Mouse (Mus musculus) midbrain, postnatal 0 days (tissue): ENCODE measurements around the gene Trim71. TPM values are rescaled to one million over a fixed set of nuclear protein-coding genes. Genes with fewer than 3 reads are reported as not detected.

Experiments
- ATAC-seq: fragments of 200-750 bp; cut with Nextera tagmentation; 2 replicates; pipeline ENCODE4 v1.8.0; 2017; ENCODE audit warnings: moderate number of reproducible peaks, mild to moderate bottlenecking, moderate TSS enrichment, moderate library complexity; ENCODE audit not compliant: low FRiP score
- DNase-seq: peaks from one replicate; pipeline ENCODE4 v3.0.0-alpha.2; 2015; ENCODE audit warnings: low spot score
- H3K27ac ChIP-seq: fragments of 300-500 bp; sonication (generic); 2 replicates; pipeline ENCODE4 v1.5.1; 2014; ENCODE audit warnings: low read depth, mild to moderate bottlenecking, low read length, mixed read lengths
- H3K27me3 ChIP-seq: fragments of 300-500 bp; sonication (generic); 2 replicates; pipeline ENCODE4 v1.6.1; 2014; ENCODE audit warnings: low read length, control low read depth, mixed read lengths; ENCODE audit not compliant: insufficient read depth
- H3K36me3 ChIP-seq: fragments of 300-500 bp; sonication (generic); 2 replicates; pipeline ENCODE4 v1.6.1; 2014; ENCODE audit warnings: low read length, control low read depth, mixed read lengths; ENCODE audit not compliant: insufficient read depth
- H3K4me1 ChIP-seq: fragments of 300-500 bp; sonication (generic); 2 replicates; pipeline ENCODE4 v1.6.1; 2014; ENCODE audit warnings: mild to moderate bottlenecking, control low read depth, antibody characterized with exemption, low read length, mixed read lengths; ENCODE audit not compliant: insufficient read depth
- H3K4me2 ChIP-seq: fragments of 300-500 bp; sonication (generic); 2 replicates; pipeline ENCODE4 v1.6.1; 2014; ENCODE audit warnings: low read depth, mild to moderate bottlenecking, low read length, mixed read lengths; ENCODE audit not compliant: poor library complexity, severe bottlenecking
- H3K4me3 ChIP-seq: fragments of 300-500 bp; sonication (generic); 2 replicates; pipeline ENCODE4 v1.5.1; 2014; ENCODE audit warnings: low read depth, mild to moderate bottlenecking, low read length, moderate library complexity
- H3K9ac ChIP-seq: fragments of 300-500 bp; sonication (generic); replicated peaks from 2 replicates; pipeline ENCODE4 v1.6.1; 2014; ENCODE audit warnings: mild to moderate bottlenecking, low read length, moderate library complexity, mixed read lengths; ENCODE audit not compliant: poor library complexity, severe bottlenecking
- H3K9me3 ChIP-seq: fragments of 300-500 bp; sonication (generic); 2 replicates; pipeline ENCODE4 v1.6.1; 2016; ENCODE audit warnings: low read length, control low read depth
- CTCF ChIP-seq: IDR thresholded peaks from 2 replicates; pipeline ENCODE4 v1.5.1; 2016; ENCODE audit warnings: antibody characterized with exemption, mild to moderate bottlenecking
- WGBS: fragments of 180-500 bp; shearing (Covaris S2); extraction: QIAGEN DNeasy Blood & Tissue Kit; methylation state at CpG from one replicate; pipeline ENCODE4 v1.1.7; 2014; 5-methylcytosine and 5-hydroxymethylcytosine counted together
- polyA plus RNA-seq: library from polyadenylated mRNA; unstranded; fragments of >200 nt; fragmentation: Nextera tagmentation; extraction: Ambion mirVana; gene quantifications from 2 replicates; pipeline ENCODE4 v1.2.1, GENCODE M21; 2015
- total RNA-seq: library from RNA; depleted of rRNA; stranded (reverse); fragments of >200 nt; gene quantifications from 2 replicates; pipeline ENCODE4 v1.2.3, GENCODE M21; 2014; rRNA removed

Trim71 gene
- total RNA-seq (0.14 and 0.27 TPM in 2 replicates), polyA plus RNA-seq (0.14 and 0.15 TPM in 2 replicates)

- peak within 1 kb of the TSS; percentile 80 for H3K4me2 ChIP-seq
- 0 out of 2 replicates have a peak, but pooled peaks cover 7% of the 10 kb centered on the region for H3K4me1 ChIP-seq
- WGBS: under 1% methylated on average over 88 of the region's 91 CpGs
- H3K9ac ChIP-seq: peak within 1 kb of the TSS; percentile 51
- peaks cover 45% of the 10 kb centered on the region for H3K27me3 ChIP-seq
- ATAC-seq: peak; percentile 56; the same call in 1 of the 2 replicates
- no peak for DNase-seq
- H3K27ac ChIP-seq: no peak within 1 kb of the TSS
- no peak for TF ChIP-seq CTCF
- peak within 1 kb of the TSS; percentile 56 for H3K4me3 ChIP-seq
- no peaks in the 10 kb centered on the region for H3K36me3 ChIP-seq
- no peaks in the 10 kb centered on the region for H3K9me3 ChIP-seq
Observed at GRCm38 (mm10) chr9:114563761-114564606, at the start of gene Trim71. TSS of gene Trim71 (minus strand) at chr9:114564369.

- H3K4me2 ChIP-seq: no peak overlapping the region
- no peak overlapping the region for H3K27ac ChIP-seq
- no peak for TF ChIP-seq CTCF
- peaks cover 48% of the 10 kb centered on the region for H3K36me3 ChIP-seq
- H3K27me3 ChIP-seq: no peaks in the 10 kb centered on the region
- H3K4me1 ChIP-seq: no peaks in the 10 kb centered on the region
- ATAC-seq: no peak
- no peak overlapping the region for H3K4me3 ChIP-seq
- H3K9me3 ChIP-seq: no peaks in the 10 kb centered on the region
- no peak for DNase-seq
- WGBS: 96% methylated on average over 4 of the region's 4 CpGs
- no peak overlapping the region for H3K9ac ChIP-seq
Observed at GRCm38 (mm10) chr9:114613026-114613425, 48.9 kb upstream of the Trim71 start.

GRCm38 (mm10) chr9:114612566-114612965, 48.4 kb upstream of the Trim71 start:
- Histone ChIP-seq H3K27ac (no peak overlapping the region), H3K9me3 (no peaks in the 10 kb centered on the region), H3K36me3 (peaks cover 50% of the 10 kb centered on the region), H3K4me2 (no peak overlapping the region), H3K4me1 (no peaks in the 10 kb centered on the region), H3K9ac (no peak overlapping the region), H3K4me3 (no peak overlapping the region), H3K27me3 (no peaks in the 10 kb centered on the region)
- ATAC-seq (no peak), DNase-seq (no peak)
- 90% methylated on average over 4 of the region's 4 CpGs for WGBS
- TF ChIP-seq CTCF: no peak

GRCm38 (mm10) chr9:114610266-114610665, 46.1 kb upstream of the Trim71 start:
- Histone ChIP-seq H3K27me3 (no peaks in the 10 kb centered on the region), H3K4me1 (no peaks in the 10 kb centered on the region), H3K27ac (no peak overlapping the region), H3K9ac (no peak overlapping the region), H3K9me3 (no peaks in the 10 kb centered on the region), H3K36me3 (peaks cover 53% of the 10 kb centered on the region), H3K4me2 (no peak overlapping the region), H3K4me3 (no peak overlapping the region)
- DNase-seq: no peak
- ATAC-seq: no peak
- WGBS: 94% methylated on average over 3 of the region's 3 CpGs
- no peak for TF ChIP-seq CTCF

- no peak for TF ChIP-seq CTCF
- DNase-seq (peak; percentile 83), ATAC-seq (no peak)
- Histone ChIP-seq H3K36me3 (peaks cover 31% of the 10 kb centered on the region), H3K27ac (no peak overlapping the region), H3K9ac (no peak overlapping the region), H3K4me1 (no peaks in the 10 kb centered on the region), H3K27me3 (no peaks in the 10 kb centered on the region), H3K4me3 (no peak overlapping the region), H3K4me2 (no peak overlapping the region), H3K9me3 (no peaks in the 10 kb centered on the region)
- WGBS: 41% methylated on average over 12 of the region's 12 CpGs
Observed at GRCm38 (mm10) chr9:114603876-114604540, 39.8 kb upstream of the Trim71 start.

GRCm38 (mm10) chr9:114601096-114601495, 36.9 kb upstream of the Trim71 start:
- Histone ChIP-seq H3K4me3 (no peak overlapping the region), H3K27me3 (no peaks in the 10 kb centered on the region), H3K27ac (no peak overlapping the region), H3K4me1 (no peaks in the 10 kb centered on the region), H3K9me3 (no peaks in the 10 kb centered on the region), H3K4me2 (no peak overlapping the region), H3K9ac (no peak overlapping the region), H3K36me3 (peaks cover 34% of the 10 kb centered on the region)
- 59% methylated on average over 1 of the region's 1 CpGs for WGBS
- DNase-seq (no peak), ATAC-seq (no peak)
- TF ChIP-seq CTCF: no peak
